Mouse (Mus musculus) liver, embryonic 12.5 days (tissue): Measurements from ENCODE around the gene 6820408C15Rik. TPM values are rescaled to one million over a fixed set of nuclear protein-coding genes. Genes with fewer than 3 reads are reported as not detected.
A peak's percentile ranks its signal among the peaks of the same experiment; 100 is the strongest.
"Not testable (repeated sequence)": the region's sequence is repeated elsewhere in the genome, so short reads cannot be mapped to it uniquely, and the experiment has no call there.

ENCODE experiments used
- ATAC-seq: fragments of 200-750 bp; cut with Nextera tagmentation; 2 replicates; pipeline ENCODE4 v1.8.0; 2017; ENCODE audit warnings: moderate number of reproducible peaks, mild to moderate bottlenecking, moderate library complexity
- H3K27ac ChIP-seq: fragments of 300-500 bp; sonication (generic); 2 replicates; pipeline ENCODE4 v1.5.1; 2016; ENCODE audit warnings: mild to moderate bottlenecking
- H3K27me3 ChIP-seq: fragments of 300-500 bp; sonication (generic); replicated peaks from 2 replicates; pipeline ENCODE4 v1.6.1; 2016; ENCODE audit warnings: mild to moderate bottlenecking, moderate library complexity
- H3K36me3 ChIP-seq: fragments of 300-500 bp; sonication (generic); 2 replicates; pipeline ENCODE4 v1.6.1; 2016; ENCODE audit warnings: mild to moderate bottlenecking, moderate library complexity
- H3K4me1 ChIP-seq: fragments of 300-500 bp; sonication (generic); 2 replicates; pipeline ENCODE4 v1.6.1; 2016
- H3K4me2 ChIP-seq: fragments of 300-500 bp; sonication (generic); 2 replicates; pipeline ENCODE4 v1.6.1; 2016; ENCODE audit warnings: mild to moderate bottlenecking, moderate library complexity
- H3K4me3 ChIP-seq: fragments of 300-500 bp; sonication (generic); 2 replicates; pipeline ENCODE4 v1.5.1; 2016; ENCODE audit warnings: mild to moderate bottlenecking, moderate library complexity
- H3K9ac ChIP-seq: fragments of 300-500 bp; sonication (generic); 2 replicates; pipeline ENCODE4 v1.6.1; 2016; ENCODE audit warnings: mild to moderate bottlenecking, moderate library complexity
- H3K9me3 ChIP-seq: fragments of 300-500 bp; sonication (generic); replicated peaks from 2 replicates; pipeline ENCODE4 v1.6.1; 2016; ENCODE audit warnings: mild to moderate bottlenecking, moderate library complexity
- WGBS: fragments of 180-500 bp; shearing (Covaris S2); methylation state at CpG from one replicate; pipeline ENCODE4 v1.1.7; 2016; ENCODE audit not compliant: insufficient replicate concordance; 5-methylcytosine and 5-hydroxymethylcytosine counted together
- polyA plus RNA-seq: library from polyadenylated mRNA; unstranded; fragments of >200 nt; fragmentation: Nextera tagmentation; extraction: Ambion mirVana; gene quantifications from 2 replicates; pipeline ENCODE4 v1.2.1, GENCODE M21; 2016

Gene 6820408C15Rik
- polyA plus RNA-seq, 1 experiment from 2014 or later: 0.27 TPM

DNA sequence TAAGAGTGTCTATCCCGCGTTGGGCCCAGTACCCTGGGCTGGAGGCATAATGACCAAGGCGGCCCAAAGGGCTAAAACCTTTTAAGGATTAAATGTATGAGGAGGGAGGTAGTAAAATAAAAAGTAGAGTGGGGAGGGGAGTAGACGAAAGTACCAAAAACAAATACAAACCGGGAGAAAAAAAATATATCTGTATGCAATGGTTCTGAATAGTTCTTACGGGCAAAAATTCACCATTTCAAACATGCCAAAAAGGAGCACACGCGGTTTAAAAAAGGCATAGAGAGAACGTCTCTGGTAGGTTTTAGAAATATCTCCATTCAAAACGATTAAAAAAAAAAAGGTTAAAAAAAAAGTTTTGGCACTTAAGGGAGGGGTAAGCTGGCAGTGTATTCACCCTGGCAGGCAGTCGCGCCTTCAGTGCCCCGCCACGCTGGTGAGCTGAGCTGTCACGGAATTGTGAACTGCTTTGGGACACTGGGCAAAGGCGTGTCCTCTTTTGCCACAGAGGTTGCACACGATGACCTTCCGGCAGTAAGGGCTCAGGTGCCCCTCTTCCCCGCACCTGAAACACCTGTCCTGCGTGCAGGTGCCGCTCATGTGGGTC is 2.1 kb upstream of the 6820408C15Rik start:
- WGBS: 3% methylated on average over 21 of the region's 21 CpGs
- peaks cover 9% of the 10 kb centered on the region for H3K9me3 ChIP-seq
- H3K27me3 ChIP-seq: no peaks in the 10 kb centered on the region
- H3K27ac ChIP-seq: peak overlapping the region; percentile 93
- H3K36me3 ChIP-seq: peaks cover 14% of the 10 kb centered on the region
- peak overlapping the region; percentile 98 for H3K9ac ChIP-seq
- peak; percentile 33 for ATAC-seq
- peak overlapping the region; percentile 91 for H3K4me2 ChIP-seq
- peak overlapping the region; percentile 98 for H3K4me3 ChIP-seq
- peaks cover 56% of the 10 kb centered on the region for H3K4me1 ChIP-seq

- Histone ChIP-seq H3K27me3 (no peaks in the 10 kb centered on the region), H3K9me3 (peaks cover 9% of the 10 kb centered on the region), H3K4me3 (peak overlapping the region; percentile 98), H3K9ac (peak overlapping the region; percentile 98), H3K4me1 (peaks cover 56% of the 10 kb centered on the region), H3K36me3 (peaks cover 14% of the 10 kb centered on the region), H3K4me2 (peak overlapping the region; percentile 91), H3K27ac (peak overlapping the region; percentile 93)
- peak; percentile 49 for ATAC-seq
- WGBS: under 1% methylated on average over 84 of the region's 86 CpGs
Observed at GRCm38 (mm10) chr2:152413765-152414584, 1.4 kb upstream of the 6820408C15Rik start.

DNA sequence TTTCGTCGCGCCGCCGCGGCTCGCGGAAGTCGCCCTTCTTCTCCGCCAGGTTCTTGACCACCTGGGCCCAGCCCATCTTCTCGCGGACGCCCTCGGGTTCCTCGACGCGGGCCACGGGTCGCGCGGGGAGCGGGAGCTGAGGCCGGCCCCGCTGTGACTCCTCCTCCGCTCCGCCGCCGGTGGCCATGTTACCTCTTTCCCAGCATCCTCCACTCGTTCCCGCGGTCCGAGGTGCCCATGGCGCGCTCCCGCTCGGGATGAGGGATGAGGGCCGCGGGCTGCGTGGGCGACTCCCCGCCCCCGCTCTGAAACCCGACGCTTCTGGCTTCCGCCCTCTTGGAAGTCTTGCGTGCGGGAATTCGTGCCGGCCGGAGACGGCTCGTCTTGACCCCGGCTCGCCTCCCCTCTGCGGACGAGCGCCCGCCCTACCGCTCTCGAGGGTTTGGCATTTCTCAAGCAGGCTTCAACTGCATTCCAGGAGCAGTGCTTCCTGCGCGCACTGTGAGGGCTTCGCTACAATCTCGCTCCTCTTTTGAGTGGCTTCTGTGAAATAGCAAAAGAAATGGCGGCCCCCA is 709 bp upstream of the 6820408C15Rik start, which contains the start of gene Zcchc3:
Gene Zcchc3 (minus strand): TSS at position 437 of the 575 bp plus-strand sequence.
- Histone ChIP-seq H3K36me3 (peaks cover 14% of the 10 kb centered on the region), H3K27ac (peak within 1 kb of the TSS; percentile 93), H3K9ac (peak within 1 kb of the TSS; percentile 98), H3K4me3 (peak within 1 kb of the TSS; percentile 98), H3K9me3 (peaks cover 9% of the 10 kb centered on the region), H3K4me1 (peaks cover 50% of the 10 kb centered on the region), H3K4me2 (peak within 1 kb of the TSS; percentile 91), H3K27me3 (no peaks in the 10 kb centered on the region)
- WGBS: under 1% methylated on average over 65 of the region's 65 CpGs
- peak; percentile 78 for ATAC-seq

DNA sequence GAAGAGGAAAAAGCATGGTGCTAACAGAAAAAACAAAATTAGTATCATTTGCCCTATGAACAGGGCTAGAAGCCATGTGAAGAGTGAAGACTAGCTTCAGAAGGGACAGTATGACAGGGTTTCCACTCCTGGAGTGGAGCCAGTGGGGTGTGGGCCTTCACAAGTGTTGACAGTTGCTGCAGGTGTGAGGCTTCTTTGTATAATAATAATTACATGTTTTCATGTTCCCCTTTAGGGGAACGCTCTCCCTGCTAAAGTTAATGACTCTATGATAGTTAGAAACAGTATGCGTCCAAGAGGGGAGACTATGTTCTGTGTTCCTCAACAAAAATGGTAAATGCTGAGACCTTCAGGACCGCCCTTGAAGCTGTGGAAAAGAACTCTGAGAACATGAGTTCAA is 399 bp downstream of the 6820408C15Rik start:
- ATAC-seq: no peak
- H3K4me1 ChIP-seq: peaks cover 39% of the 10 kb centered on the region
- peaks cover 14% of the 10 kb centered on the region for H3K36me3 ChIP-seq
- no peaks in the 10 kb centered on the region for H3K27me3 ChIP-seq
- H3K9ac ChIP-seq: peak overlapping the region; percentile 98
- peak overlapping the region; percentile 98 for H3K4me3 ChIP-seq
- H3K4me2 ChIP-seq: peak overlapping the region; percentile 91
- H3K9me3 ChIP-seq: peaks cover 9% of the 10 kb centered on the region
- H3K27ac ChIP-seq: peak overlapping the region; percentile 93; the same call in 1 of the 2 replicates
- 96% methylated on average over 3 of the region's 3 CpGs for WGBS

DNA sequence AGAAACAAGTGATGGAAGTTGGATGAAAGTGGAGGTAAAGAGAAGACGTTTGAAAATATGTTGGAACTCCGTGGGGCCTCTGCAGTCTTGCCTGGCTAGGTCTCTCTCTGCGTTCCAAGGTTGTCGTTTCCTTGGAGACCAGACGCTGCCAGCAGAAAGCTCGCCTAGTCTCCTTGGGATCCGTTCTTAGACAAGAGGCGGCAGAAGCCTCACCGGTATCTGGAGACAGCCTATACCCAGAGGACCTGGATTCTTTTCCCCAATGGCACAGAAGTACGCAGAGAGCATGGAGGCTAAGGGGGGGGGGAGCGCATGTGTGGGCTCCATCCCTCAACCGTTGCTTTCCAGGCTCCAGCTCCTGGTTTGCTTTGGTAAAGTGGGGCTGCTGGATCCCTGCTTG is 12.1 kb downstream of the 6820408C15Rik start:
- Histone ChIP-seq H3K27ac (no peak overlapping the region), H3K9me3 (peaks cover 5% of the 10 kb centered on the region; the same call in 1 of the 2 replicates), H3K4me2 (no peak overlapping the region), H3K36me3 (no peaks in the 10 kb centered on the region), H3K27me3 (0 out of 2 replicates have a peak, but pooled peaks cover 6% of the 10 kb centered on the region), H3K4me1 (no peaks in the 10 kb centered on the region), H3K9ac (no peak overlapping the region), H3K4me3 (no peak overlapping the region)
- ATAC-seq: no peak
- 39% methylated on average over 12 of the region's 12 CpGs for WGBS

DNA sequence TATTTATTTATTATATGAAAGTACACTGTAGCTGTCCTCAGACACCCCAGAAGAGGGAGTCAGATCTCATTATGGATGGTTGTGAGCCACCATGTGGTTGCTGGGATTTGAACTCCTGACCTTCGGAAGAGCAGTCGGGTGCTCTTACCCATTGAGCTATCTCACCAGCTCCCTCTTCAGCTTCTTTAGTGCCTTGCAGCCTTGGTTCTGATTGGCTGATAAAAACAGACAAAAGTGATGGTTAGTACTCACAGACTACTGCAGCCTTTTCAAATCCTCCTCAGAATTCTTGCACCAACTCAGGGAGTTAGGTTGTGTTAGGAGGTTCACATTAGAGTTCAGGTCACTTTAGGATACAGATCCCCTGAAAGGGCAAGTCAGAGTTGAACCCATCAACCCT is 13.1 kb downstream of the 6820408C15Rik start:
- not testable (repeated sequence) for H3K4me2 ChIP-seq, H3K4me3 ChIP-seq, ATAC-seq, H3K9ac ChIP-seq, H3K27me3 ChIP-seq, H3K9me3 ChIP-seq, H3K27ac ChIP-seq, H3K36me3 ChIP-seq, H3K4me1 ChIP-seq
- 65% methylated on average over 2 of the region's 2 CpGs for WGBS

DNA sequence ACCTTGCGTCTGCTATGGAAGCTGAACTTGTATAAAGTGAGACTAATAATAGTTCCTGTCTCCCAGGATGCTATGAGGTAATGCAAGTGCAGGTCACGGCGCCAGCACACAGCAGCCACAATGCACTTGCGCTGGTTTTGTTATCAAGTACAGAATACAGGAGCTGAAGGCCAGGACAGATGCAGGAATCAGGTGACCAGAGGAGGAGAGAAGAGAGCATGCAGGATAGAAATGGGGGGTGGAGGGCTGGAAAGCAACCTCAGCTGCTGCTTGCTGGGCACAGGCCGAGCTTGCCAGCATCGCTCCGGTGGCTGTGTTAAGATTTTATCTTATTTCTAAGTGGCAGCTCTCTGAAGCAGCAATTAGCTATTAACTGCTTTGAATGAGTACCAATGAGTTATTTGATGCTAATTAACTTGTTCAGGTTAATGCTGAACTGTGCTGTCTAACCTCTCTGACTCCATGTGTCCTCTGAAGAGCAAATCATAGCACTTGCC is 21.1 kb downstream of the 6820408C15Rik start:
- no peak overlapping the region for H3K9ac ChIP-seq

GRCm38 (mm10) chr2:152436983-152437860 is 21.8 kb downstream of the 6820408C15Rik start:
- no peaks in the 10 kb centered on the region for H3K9me3 ChIP-seq
- H3K9ac ChIP-seq: no peak overlapping the region; the same call in 1 of the 2 replicates
- peak overlapping the region; percentile 68 for H3K4me2 ChIP-seq
- peaks cover 16% of the 10 kb centered on the region for H3K4me1 ChIP-seq
- peak overlapping the region; percentile 41 for H3K4me3 ChIP-seq
- H3K36me3 ChIP-seq: no peaks in the 10 kb centered on the region
- 3% methylated on average over 23 of the region's 23 CpGs for WGBS
- no peak overlapping the region for H3K27ac ChIP-seq
- 0 out of 2 replicates have a peak, but pooled peaks cover 4% of the 10 kb centered on the region for H3K27me3 ChIP-seq
- ATAC-seq: peak; percentile 66

More for the DNA sequence above, 21.1 kb downstream of the 6820408C15Rik start:
- Histone ChIP-seq H3K4me2 (no peak overlapping the region), H3K4me3 (no peak overlapping the region), H3K4me1 (peaks cover 16% of the 10 kb centered on the region), H3K27me3 (0 out of 2 replicates have a peak, but pooled peaks cover 4% of the 10 kb centered on the region), H3K27ac (no peak overlapping the region), H3K9me3 (no peaks in the 10 kb centered on the region), H3K36me3 (no peaks in the 10 kb centered on the region)
- ATAC-seq: no peak
- WGBS: 62% methylated on average over 7 of the region's 7 CpGs

- Histone ChIP-seq H3K4me3 (no peak overlapping the region), H3K27me3 (0 out of 2 replicates have a peak, but pooled peaks cover 4% of the 10 kb centered on the region), H3K36me3 (no peaks in the 10 kb centered on the region), H3K9me3 (no peaks in the 10 kb centered on the region), H3K4me2 (no peak overlapping the region), H3K27ac (no peak overlapping the region), H3K9ac (no peak overlapping the region), H3K4me1 (peaks cover 16% of the 10 kb centered on the region)
- 77% methylated on average over 1 of the region's 1 CpGs for WGBS
- no peak for ATAC-seq
Observed at GRCm38 (mm10) chr2:152438963-152439362, 23.6 kb downstream of the 6820408C15Rik start.

GRCm38 (mm10) chr2:152439833-152440232 is 24.4 kb downstream of the 6820408C15Rik start:
- Histone ChIP-seq H3K27me3 (0 out of 2 replicates have a peak, but pooled peaks cover 5% of the 10 kb centered on the region), H3K36me3 (no peaks in the 10 kb centered on the region), H3K9ac (no peak overlapping the region), H3K9me3 (no peaks in the 10 kb centered on the region), H3K27ac (no peak overlapping the region), H3K4me3 (no peak overlapping the region), H3K4me2 (no peak overlapping the region), H3K4me1 (peaks cover 16% of the 10 kb centered on the region)
- 67% methylated on average over 2 of the region's 2 CpGs for WGBS
- no peak for ATAC-seq

GRCm38 (mm10) chr2:152442322-152442721 is 26.9 kb downstream of the 6820408C15Rik start:
- Histone ChIP-seq H3K27me3 (0 out of 2 replicates have a peak, but pooled peaks cover 4% of the 10 kb centered on the region), H3K4me1 (peaks cover 16% of the 10 kb centered on the region), H3K4me2 (no peak overlapping the region), H3K4me3 (no peak overlapping the region), H3K36me3 (no peaks in the 10 kb centered on the region), H3K27ac (no peak overlapping the region), H3K9ac (no peak overlapping the region), H3K9me3 (no peaks in the 10 kb centered on the region)
- 56% methylated on average over 4 of the region's 4 CpGs for WGBS
- ATAC-seq: no peak
